Mouse (Mus musculus): Measurements from ENCODE around the gene Krtap14. TPM values are rescaled to one million over a fixed set of nuclear protein-coding genes. Genes with fewer than 3 reads are reported as not detected.
A peak's percentile ranks its signal among the peaks of the same experiment; 100 is the strongest.

Gene Krtap14
- polyA plus RNA-seq (2021) = not detected

DNA sequence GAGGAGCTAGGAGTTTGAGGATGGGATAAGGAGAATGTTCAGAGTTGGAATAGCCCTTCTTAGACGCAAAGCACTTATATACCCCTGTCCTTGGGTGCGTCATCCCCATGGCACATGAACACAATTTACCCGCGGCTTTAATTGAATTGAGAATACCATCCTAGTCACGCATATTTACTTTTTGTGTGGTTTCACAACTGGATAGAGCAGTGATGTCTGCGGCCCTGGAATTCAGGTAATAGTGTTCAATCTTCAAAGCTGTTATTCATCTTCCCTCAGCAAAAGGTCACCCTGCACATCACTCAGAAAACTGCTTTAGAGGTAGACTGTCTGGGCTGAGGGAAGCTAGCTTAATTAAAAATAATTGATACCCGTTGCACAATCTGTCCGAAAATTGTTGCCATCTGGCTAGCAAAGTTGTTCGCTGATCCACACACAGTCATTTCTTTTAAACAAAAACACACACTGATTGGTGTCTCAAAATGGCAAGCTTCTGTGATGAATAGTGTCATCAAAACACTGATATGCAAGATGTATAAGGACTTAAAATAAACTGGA, at the start of gene Krtap14:
Krtap14 (minus strand) TSS at position 51 of the 558 bp plus-strand sequence.
- H3K27me3 ChIP-seq = peaks cover 22% of the 10 kb centered on the region
- ATAC-seq (no peak), DNase-seq (ENCODE audit: low read depth, low spot score) (no peak)
- no peak for TF ChIP-seq CTCF (IDR thresholded peaks at IDR 0.05)
- CTCF ChIA-PET = no interaction called here
- in situ Hi-C loops (cut with MboI; ENCODE audit: low pct_unique_long_range_greater_than_20kb) = loop anchor here (10.0 to 25.0 kb wide), 2 partner anchors 451 to 936 kb away; no protein-coding TSS in a partner anchor
- POLR2A ChIA-PET = no interaction called here

GRCm38 (mm10) chr16:88874169-88874568, 48.2 kb upstream of the Krtap14 start, which contains the start of gene Krtap19-2:
Gene Krtap19-2 (minus strand): TSS chr16:88874269.
- ATAC-seq = no peak
- in situ Hi-C loops (cut with MboI; ENCODE audit: low pct_unique_long_range_greater_than_20kb) = no loop called here
- ChIA-PET POLR2A (no interaction called here), CTCF (no interaction called here)
- H3K27me3 ChIP-seq = no peaks in the 10 kb centered on the region
- DNase-seq (ENCODE audit: low read depth, low spot score) = no peak
- no peak for TF ChIP-seq CTCF (IDR thresholded peaks at IDR 0.05)

- no peak for ATAC-seq
- TF ChIP-seq CTCF (IDR thresholded peaks at IDR 0.05) = no peak
- in situ Hi-C loops (cut with MboI; ENCODE audit: low pct_unique_long_range_greater_than_20kb) = no loop called here
- H3K27me3 ChIP-seq = no peaks in the 10 kb centered on the region
- CTCF ChIA-PET = no interaction called here
- no peak for DNase-seq (ENCODE audit: low read depth, low spot score)
- POLR2A ChIA-PET = no interaction called here
These were observed 43.4 kb upstream of the Krtap14 start, which contains the start of gene Krtap19-1 for GRCm38 (mm10) chr16:88869311-88869710. Gene Krtap19-1 (minus strand): TSS chr16:88869411.

GRCm38 (mm10) chr16:88864887-88865407, 39.0 kb upstream of the Krtap14 start:
- CTCF ChIA-PET = no interaction called here

GRCm38 (mm10) chr16:88851450-88851849, 25.5 kb upstream of the Krtap14 start:
- TF ChIP-seq CTCF (IDR thresholded peaks at IDR 0.05) = peak; percentile 81
- in situ Hi-C loops (cut with MboI; ENCODE audit: low pct_unique_long_range_greater_than_20kb) = no loop called here
- no peak for ATAC-seq
- CTCF ChIA-PET = no interaction called here
- no peak for DNase-seq (ENCODE audit: low read depth, low spot score)
- peaks cover 17% of the 10 kb centered on the region for H3K27me3 ChIP-seq
- POLR2A ChIA-PET = no interaction called here

More at GRCm38 (mm10) chr16:88864887-88865407, 39.0 kb upstream of the Krtap14 start:
- ATAC-seq = no peak
- no peak for DNase-seq (ENCODE audit: low read depth, low spot score)
- POLR2A ChIA-PET = no interaction called here
- in situ Hi-C loops (cut with MboI; ENCODE audit: low pct_unique_long_range_greater_than_20kb) = no loop called here
- no peak for TF ChIP-seq CTCF (IDR thresholded peaks at IDR 0.05)
- no peaks in the 10 kb centered on the region for H3K27me3 ChIP-seq

GRCm38 (mm10) chr16:88848558-88848957, 22.6 kb upstream of the Krtap14 start:
- ATAC-seq (no peak), DNase-seq (ENCODE audit: low read depth, low spot score) (no peak)
- peaks cover 17% of the 10 kb centered on the region for H3K27me3 ChIP-seq
- ChIA-PET POLR2A (no interaction called here), CTCF (no interaction called here)
- no peak for TF ChIP-seq CTCF (IDR thresholded peaks at IDR 0.05)
- in situ Hi-C loops (cut with MboI; ENCODE audit: low pct_unique_long_range_greater_than_20kb) = loop anchor here (25.0 kb wide), 1 partner anchor 914 kb away; no protein-coding TSS in a partner anchor

DNA sequence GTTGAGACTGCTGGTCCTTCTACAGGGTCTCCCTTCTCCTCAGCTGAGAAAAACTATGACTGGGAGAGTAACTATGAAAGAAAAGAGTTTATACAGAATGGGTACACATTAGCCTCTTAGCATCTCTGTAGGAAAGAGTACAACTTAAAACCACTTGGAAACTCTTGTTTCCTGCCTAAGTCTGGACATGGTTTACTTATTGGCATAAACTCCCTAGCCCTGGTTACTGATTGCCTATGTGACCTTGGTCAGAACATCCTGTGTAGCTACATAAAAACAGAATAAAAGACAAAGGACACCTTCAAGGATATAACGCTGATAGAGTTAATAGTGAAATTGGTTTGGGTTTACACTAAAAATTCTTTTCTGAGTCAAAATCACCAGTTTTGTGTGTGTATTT, 21.4 kb upstream of the Krtap14 start:
- in situ Hi-C loops (cut with MboI; ENCODE audit: low pct_unique_long_range_greater_than_20kb) = loop anchor here (25.0 kb wide), 1 partner anchor 915 kb away; no protein-coding TSS in a partner anchor
- ATAC-seq (no peak), DNase-seq (ENCODE audit: low read depth, low spot score) (no peak)
- no peak for TF ChIP-seq CTCF (IDR thresholded peaks at IDR 0.05)
- ChIA-PET CTCF (no interaction called here), POLR2A (no interaction called here)
- H3K27me3 ChIP-seq = peaks cover 17% of the 10 kb centered on the region

GRCm38 (mm10) chr16:88826978-88827377, 1.0 kb upstream of the Krtap14 start:
- TF ChIP-seq CTCF (IDR thresholded peaks at IDR 0.05) = no peak
- CTCF ChIA-PET = no interaction called here
- no peak for ATAC-seq

DNA sequence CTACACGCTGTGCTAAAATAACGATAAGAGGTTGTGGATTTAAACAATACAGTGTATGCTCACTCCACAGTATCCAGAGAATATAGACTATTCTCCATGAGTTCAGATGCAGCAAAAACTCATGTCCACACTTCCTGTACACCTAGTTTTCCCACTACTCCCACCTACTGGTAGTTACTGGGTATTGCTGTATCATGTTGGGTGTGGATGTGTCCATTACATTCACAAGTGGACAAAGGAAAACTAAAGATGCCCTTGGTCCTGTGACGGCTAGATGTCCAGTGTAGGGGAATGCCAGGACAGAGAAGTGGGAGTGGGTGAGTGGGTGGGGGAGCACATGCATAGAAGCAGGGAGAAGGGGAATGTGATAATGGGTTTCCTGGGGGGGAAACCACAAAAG, 2.2 kb downstream of the Krtap14 start:
- TF ChIP-seq CTCF (IDR thresholded peaks at IDR 0.05) = peak; percentile 70
- POLR2A ChIA-PET = no interaction called here
- in situ Hi-C loops (cut with MboI; ENCODE audit: low pct_unique_long_range_greater_than_20kb) = loop anchor here (10.0 kb wide), 1 partner anchor 449 kb away; no protein-coding TSS in a partner anchor
- CTCF ChIA-PET = no interaction called here
- H3K27me3 ChIP-seq = peaks cover 10% of the 10 kb centered on the region
- ATAC-seq (peak; percentile 65), DNase-seq (ENCODE audit: low read depth, low spot score) (no peak)

More at GRCm38 (mm10) chr16:88826978-88827377, 1.0 kb upstream of the Krtap14 start:
- peaks cover 26% of the 10 kb centered on the region for H3K27me3 ChIP-seq
- in situ Hi-C loops (cut with MboI; ENCODE audit: low pct_unique_long_range_greater_than_20kb) = loop anchor here (10.0 to 25.0 kb wide), 2 partner anchors 452 to 935 kb away; no protein-coding TSS in a partner anchor
- no peak for DNase-seq (ENCODE audit: low read depth, low spot score)
- POLR2A ChIA-PET = no interaction called here

DNA sequence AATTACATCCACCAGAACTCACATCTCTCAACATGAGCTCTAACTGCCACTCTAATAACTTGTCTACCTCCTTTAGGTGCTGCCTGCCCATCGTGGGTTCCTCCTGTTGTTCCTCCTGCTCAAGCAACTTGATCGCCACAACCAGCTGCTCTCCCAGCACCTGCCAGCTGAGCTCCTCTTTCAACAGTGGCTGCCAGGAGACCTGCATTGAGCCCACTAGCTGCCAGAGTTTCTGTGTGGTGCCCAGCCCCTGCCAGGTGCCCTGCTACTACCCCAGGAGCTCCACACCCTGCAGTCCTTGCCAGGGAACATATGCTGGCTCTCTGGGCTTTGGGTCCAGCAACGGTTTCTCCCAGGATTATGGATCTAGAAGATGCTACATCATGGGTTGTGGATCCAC, 5.9 kb downstream of the Krtap14 start, which contains the start of gene Krtap15:
Krtap15 (plus strand) TSS at position 150 of the 400 bp plus-strand sequence.
- TF ChIP-seq CTCF (IDR thresholded peaks at IDR 0.05) = no peak
- in situ Hi-C loops (cut with MboI; ENCODE audit: low pct_unique_long_range_greater_than_20kb) = loop anchor here (10.0 kb wide), 1 partner anchor 445 kb away; no protein-coding TSS in a partner anchor
- ATAC-seq (no peak), DNase-seq (ENCODE audit: low read depth, low spot score) (no peak)
- ChIA-PET POLR2A (no interaction called here), CTCF (no interaction called here)
- H3K27me3 ChIP-seq = peaks cover 5% of the 10 kb centered on the region

- ATAC-seq (no peak), DNase-seq (ENCODE audit: low read depth, low spot score) (no peak)
- H3K27me3 ChIP-seq = no peaks in the 10 kb centered on the region
- TF ChIP-seq CTCF (IDR thresholded peaks at IDR 0.05) = no peak
- ChIA-PET CTCF (no interaction called here), POLR2A (no interaction called here)
- in situ Hi-C loops (cut with MboI; ENCODE audit: low pct_unique_long_range_greater_than_20kb) = no loop called here
These were observed 14.1 kb downstream of the Krtap14 start, which contains the start of gene Gm20741 for GRCm38 (mm10) chr16:88811827-88812226. Gene Gm20741 (minus strand): TSS chr16:88812220.
